21 mouse cellular contexts compared by ENCODE assay signal in the genomic region with DNA sequence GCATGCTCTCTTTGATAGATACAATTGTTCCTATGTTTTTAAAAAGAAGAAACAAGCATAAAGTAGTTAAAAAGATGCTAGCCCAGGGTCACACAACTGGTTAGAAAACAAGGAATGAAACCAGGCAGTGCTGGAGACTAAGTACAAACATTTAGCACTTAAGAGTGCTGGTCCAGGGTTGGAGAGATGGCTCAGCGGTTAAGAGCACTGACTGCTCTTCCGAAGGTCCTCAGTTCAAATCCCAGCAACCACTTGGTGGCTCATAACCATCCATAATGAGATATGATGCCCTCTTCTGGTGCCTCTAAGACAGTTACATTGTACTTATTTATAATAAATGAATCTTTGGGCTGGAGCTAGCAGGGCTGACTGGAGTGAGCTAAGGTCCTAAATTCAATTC. TPM values are rescaled to one million over a fixed set of nuclear protein-coding genes. Genes with fewer than 3 reads are reported as not detected.
A peak's percentile ranks its signal among the peaks of the same experiment; 100 is the strongest.
DNase-seq lines count a peak whose midpoint lies in the region; ATAC-seq and TF ChIP-seq lines count a peak whose summit lies in the region.
"Had no signal": no experiment of that assay in that cellular context is flagged by ENCODE, and none has a peak within 500 bp of the region (broad histone marks: within the 10 kb centered on the region; RNA-seq: fewer than 3 reads in every experiment).

No protein-coding gene starts in this region.

- peak; percentile 20 for DNase-seq in CD4-positive, CD25-positive, alpha-beta regulatory T cell, adult 2 months (ENCODE audit: low read depth, low spot score)
- no peak for DNase-seq in kidney, postnatal 0 days (ENCODE audit: low spot score)
- no peak for DNase-seq in kidney, adult 8-10 months
- peak; percentile 45 for DNase-seq in 416B (ENCODE audit: low read depth)
- DNase-seq in T-cell, adult 2 months (ENCODE audit: low spot score): peak; percentile 11
- no peak for DNase-seq in spleen, postnatal 10 days (ENCODE audit: low spot score in 2 of 2)
- no peak for DNase-seq in right cerebral cortex, postnatal 36 days (ENCODE audit: low spot score in 2 of 2)
- DNase-seq: cerebellum, adult 11-12 months; cerebellum, postnatal 25 days; gastrocnemius, adult 2 months; heart, postnatal 10 days; kidney, adult 18-20 months; kidney, postnatal 10 days; layer of hippocampus, postnatal 36 days; right cerebral cortex, adult 18-20 months had no signal

- H3K9ac ChIP-seq in kidney, postnatal 0 days (ENCODE audit: low read depth, low read length): no peak overlapping the region
- H3K9ac ChIP-seq: embryonic facial prominence, embryonic 12.5 days; hindbrain, embryonic 12.5 days; limb, embryonic 13.5 days; neural tube, embryonic 15.5 days had no signal

- TF ChIP-seq CTCF in kidney, postnatal 0 days (IDR thresholded peaks at IDR 0.05; ENCODE audit: low read depth): 0 out of 2 replicates have a peak, but pooled peaks have one; percentile 20

- H3K9me3 ChIP-seq in kidney, postnatal 0 days (replicated peaks; ENCODE audit: low read length): no peaks in the 10 kb centered on the region
- H3K9me3 ChIP-seq: embryonic facial prominence, embryonic 12.5 days; hindbrain, embryonic 12.5 days; limb, embryonic 13.5 days; neural tube, embryonic 15.5 days had no signal

- no peak for ATAC-seq in CD4-positive, CD25-positive, alpha-beta regulatory T cell, adult 4 months
- ATAC-seq in kidney, postnatal 0 days (replicated peaks; ENCODE audit: low FRiP score, low read depth): no peak

- H3K4me3 ChIP-seq in kidney, postnatal 0 days (replicated peaks; ENCODE audit: low read depth, low read length): no peak overlapping the region

- no peaks in the 10 kb centered on the region for H3K36me3 ChIP-seq in kidney, postnatal 0 days (ENCODE audit: insufficient read depth, low read length)
- H3K36me3 ChIP-seq: hindbrain, embryonic 12.5 days; limb, embryonic 13.5 days; neural tube, embryonic 15.5 days had no signal

- no peak overlapping the region for H3K4me2 ChIP-seq in kidney, postnatal 0 days (ENCODE audit: low read length)

- no peak overlapping the region for H3K27ac ChIP-seq in kidney, postnatal 0 days
- H3K27ac ChIP-seq: hindbrain, embryonic 12.5 days; limb, embryonic 13.5 days; macrophage; neural tube, embryonic 15.5 days had no signal

- H3K4me1 ChIP-seq in kidney, postnatal 0 days (replicated peaks; ENCODE audit: insufficient read depth, low read length): peaks cover 6% of the 10 kb centered on the region

- no peaks in the 10 kb centered on the region for H3K27me3 ChIP-seq in kidney, postnatal 0 days (ENCODE audit: insufficient read depth, low read length)
- H3K27me3 ChIP-seq: embryonic facial prominence, embryonic 12.5 days; neural tube, embryonic 15.5 days had no signal

- WGBS in kidney, postnatal 0 days: 77% methylated on average over 2 of the region's 2 CpGs

RNA-seq across cellular contexts. Expression of a gene that starts 13.1 kb away (rescaled TPM):
- polyA plus RNA-seq in CD4-positive, CD25-positive, alpha-beta regulatory T cell, adult 4 months (2017; shearing (Covaris generic)): 1 to 10 TPM; 4.2 to 7.8 TPM
- 9.9 and 11.2 TPM in 2 replicates for polyA plus RNA-seq in kidney, postnatal 0 days (2015; fragmentation: Nextera tagmentation; extraction: Ambion mirVana)

RNA-seq across cellular contexts. Expression of a gene that starts 29.3 kb away (rescaled TPM):
- 10 to 100 TPM in 1 of 2 experiments, 1 to 10 TPM in 1; 9.9 to 19.4 TPM for polyA plus RNA-seq in CD4-positive, CD25-positive, alpha-beta regulatory T cell, adult 4 months (2017; shearing (Covaris generic))
- polyA plus RNA-seq in kidney, postnatal 0 days (2015; fragmentation: Nextera tagmentation; extraction: Ambion mirVana): 5.7 and 7.1 TPM in 2 replicates

Comparison
In these comparisons a context has a peak if more than half of its experiments do, and no peak if none do; other contexts are left out.
1. DNase-seq: peak in CD4-positive, CD25-positive, alpha-beta regulatory T cell, adult 2 months (single experiment), 416B (single experiment) and T-cell, adult 2 months (single experiment); none in kidney, postnatal 0 days (single experiment), kidney, adult 8-10 months (0 of 2), spleen, postnatal 10 days (0 of 2) and right cerebral cortex, postnatal 36 days (0 of 2).